Mouse (Mus musculus): ENCODE measurements around the gene Tmem252. TPM values are rescaled to one million over a fixed set of nuclear protein-coding genes. Genes with fewer than 3 reads are reported as not detected.

Tmem252 gene
- polyA plus RNA-seq, 1 experiment from 2014 or later: 0.87 TPM

DNA sequence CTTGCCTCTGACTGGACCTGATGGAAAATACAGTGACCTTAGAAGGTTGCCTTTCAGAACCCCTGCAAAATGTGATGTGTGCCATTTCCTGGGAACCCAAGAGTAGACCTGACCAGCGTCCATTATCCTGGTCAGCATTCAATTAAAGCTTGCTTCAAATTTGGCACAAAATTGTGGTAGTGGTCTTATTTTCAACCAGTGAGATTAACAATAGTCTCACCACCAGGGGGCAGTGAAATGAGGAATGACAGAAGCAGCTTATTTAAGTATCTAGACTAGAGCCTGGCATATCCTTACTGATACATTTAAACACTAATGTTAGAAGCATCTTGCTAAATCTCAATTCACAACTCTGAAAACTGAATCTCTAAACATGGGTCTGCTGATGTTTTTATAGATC lies 31.6 kb downstream of the Tmem252 start:
- H3K4me3 ChIP-seq: no peak overlapping the region
- H3K27ac ChIP-seq (replicated peaks): no peak overlapping the region
- H3K9ac ChIP-seq (replicated peaks): no peak overlapping the region
- H3K4me2 ChIP-seq (replicated peaks): no peak overlapping the region
- no peaks in the 10 kb centered on the region for H3K27me3 ChIP-seq
- H3K4me1 ChIP-seq: 0 out of 2 replicates have a peak, but pooled peaks cover 2% of the 10 kb centered on the region
- no peaks in the 10 kb centered on the region for H3K9me3 ChIP-seq
- no peak for ATAC-seq (replicated peaks)
- WGBS: 63% methylated on average over 1 of the region's 1 CpGs
- no peaks in the 10 kb centered on the region for H3K36me3 ChIP-seq

DNA sequence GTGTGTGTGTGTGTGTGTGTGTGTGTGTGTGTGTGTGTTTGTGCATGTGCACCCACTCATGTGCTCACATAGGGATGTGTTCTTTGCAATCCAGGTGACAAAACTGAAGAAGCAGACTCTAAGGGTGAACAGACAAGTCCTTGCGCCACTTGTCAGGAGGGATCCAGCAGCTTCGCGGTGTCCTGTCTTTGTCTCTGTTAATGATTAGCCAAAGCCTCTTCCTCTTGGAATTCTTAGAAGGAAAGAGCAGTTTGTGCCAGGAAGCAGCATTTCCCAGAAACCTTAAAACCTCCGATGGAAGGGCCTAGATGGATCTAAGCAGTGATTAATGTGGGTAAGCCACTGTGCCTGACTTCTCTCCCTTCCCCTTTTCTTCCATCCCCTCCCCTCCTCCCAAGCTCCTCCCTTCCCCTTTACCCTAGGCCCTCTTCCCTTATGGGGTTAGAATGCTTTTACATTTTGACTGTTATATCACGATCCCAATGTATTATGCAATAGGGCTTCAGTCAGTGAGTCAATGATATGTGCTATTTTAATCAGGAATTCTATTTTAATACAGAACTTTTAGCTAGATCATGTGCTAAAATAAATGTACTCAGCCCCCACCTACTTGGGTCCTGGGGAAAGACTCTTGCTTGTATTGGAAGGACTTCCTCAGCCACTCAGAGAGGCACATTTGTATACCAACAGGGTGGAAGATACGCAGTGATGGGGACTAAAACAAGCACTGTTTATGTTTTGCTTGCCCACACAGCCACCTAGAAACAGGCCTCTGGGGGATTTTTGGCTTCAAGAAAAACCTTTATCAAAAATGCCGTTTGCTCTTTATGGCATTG lies 33.5 kb downstream of the Tmem252 start:
- Histone ChIP-seq H3K9me3 (no peaks in the 10 kb centered on the region), H3K9ac (replicated peaks) (no peak overlapping the region), H3K4me3 (no peak overlapping the region), H3K27ac (replicated peaks) (no peak overlapping the region), H3K4me2 (replicated peaks) (no peak overlapping the region), H3K27me3 (no peaks in the 10 kb centered on the region), H3K4me1 (0 out of 2 replicates have a peak, but pooled peaks cover 2% of the 10 kb centered on the region), H3K36me3 (no peaks in the 10 kb centered on the region)
- 88% methylated on average over 7 of the region's 7 CpGs for WGBS
- ATAC-seq (replicated peaks): no peak

DNA sequence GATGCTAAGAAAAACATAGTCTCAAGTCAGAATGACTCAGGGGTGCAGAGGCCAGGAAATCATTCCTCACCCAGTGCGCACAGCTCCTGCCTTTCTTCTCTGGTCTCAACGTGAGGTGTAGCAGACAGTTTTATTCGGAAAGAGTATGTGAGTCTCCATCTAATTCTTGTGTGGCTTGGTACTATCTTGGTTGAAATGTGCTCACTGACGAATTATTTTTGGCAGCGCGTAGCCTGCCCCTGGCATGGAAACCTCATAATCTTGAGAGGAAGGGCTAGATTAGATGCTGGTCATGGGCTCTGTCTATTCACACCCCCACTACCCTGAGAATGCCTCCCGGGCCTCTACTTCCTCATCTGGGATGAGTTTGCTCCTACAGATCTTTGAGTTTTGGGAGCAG lies 34.2 kb downstream of the Tmem252 start:
- H3K9me3 ChIP-seq: no peaks in the 10 kb centered on the region
- H3K27ac ChIP-seq (replicated peaks): no peak overlapping the region
- no peak overlapping the region for H3K4me3 ChIP-seq
- no peaks in the 10 kb centered on the region for H3K27me3 ChIP-seq
- H3K9ac ChIP-seq (replicated peaks): no peak overlapping the region
- no peak overlapping the region for H3K4me2 ChIP-seq (replicated peaks)
- no peak for ATAC-seq (replicated peaks)
- 0 out of 2 replicates have a peak, but pooled peaks cover 2% of the 10 kb centered on the region for H3K4me1 ChIP-seq
- WGBS: 92% methylated on average over 7 of the region's 7 CpGs
- no peaks in the 10 kb centered on the region for H3K36me3 ChIP-seq

DNA sequence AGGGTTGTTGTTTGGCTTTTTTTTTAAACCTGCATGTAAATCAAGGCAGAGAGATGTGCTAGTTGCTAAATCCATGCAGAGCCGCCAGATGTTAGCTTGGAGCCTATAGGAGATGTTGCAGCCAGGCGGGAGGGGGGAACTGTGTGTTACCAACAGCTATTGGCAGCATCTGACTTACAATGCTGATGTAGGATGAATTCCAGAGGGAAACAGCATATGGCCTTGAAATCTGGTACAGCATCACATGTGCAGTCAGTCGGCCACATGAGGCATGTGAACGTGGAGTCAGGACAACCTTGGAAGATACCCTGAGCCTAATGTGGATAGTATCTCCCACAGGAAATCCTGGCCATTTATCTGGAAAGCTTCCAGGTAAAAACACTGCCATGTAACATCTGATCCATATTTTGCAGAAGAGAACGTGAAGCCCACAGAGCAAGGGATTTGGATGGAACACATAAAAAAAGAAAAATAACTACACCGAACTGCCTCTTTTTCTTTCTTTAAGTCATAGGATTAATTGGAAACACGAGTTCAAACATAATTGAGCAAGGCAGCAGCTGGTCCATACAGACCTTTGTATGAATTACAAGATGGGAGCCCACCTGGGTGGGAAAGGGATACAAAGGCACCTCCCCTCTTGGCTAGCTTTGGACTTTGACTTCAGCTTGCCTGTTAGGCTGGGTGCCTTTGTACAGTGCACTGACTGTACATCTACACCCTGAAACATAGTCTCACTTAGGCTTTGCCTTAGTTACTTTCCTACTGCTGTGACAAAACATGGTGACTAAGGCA lies 42.7 kb downstream of the Tmem252 start:
- Histone ChIP-seq H3K9ac (replicated peaks) (no peak overlapping the region), H3K4me3 (no peak overlapping the region), H3K27ac (replicated peaks) (no peak overlapping the region; the same call in 1 of the 2 replicates), H3K4me2 (replicated peaks) (no peak overlapping the region), H3K4me1 (no peaks in the 10 kb centered on the region), H3K27me3 (no peaks in the 10 kb centered on the region), H3K9me3 (no peaks in the 10 kb centered on the region), H3K36me3 (no peaks in the 10 kb centered on the region)
- 76% methylated on average over 7 of the region's 7 CpGs for WGBS
- ATAC-seq (replicated peaks): no peak

DNA sequence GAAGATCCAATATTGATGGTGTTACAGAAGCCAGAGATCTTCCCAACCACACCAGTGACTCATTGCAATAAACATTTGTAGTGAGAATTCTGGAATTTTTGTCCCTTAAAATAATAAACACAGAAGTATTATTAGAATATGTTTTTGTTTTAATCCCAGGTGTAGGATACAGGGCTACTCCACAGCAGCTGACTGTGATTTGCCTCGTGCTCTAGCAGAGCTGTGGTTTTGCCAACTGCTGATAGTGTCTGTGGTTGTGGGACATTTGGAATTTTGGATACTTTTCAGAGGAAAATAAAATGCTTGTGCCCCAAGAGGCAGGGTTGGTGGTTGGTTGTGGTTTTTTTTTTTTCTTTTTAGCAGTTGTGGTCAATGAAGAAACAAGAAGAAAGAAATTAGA lies 44.2 kb downstream of the Tmem252 start:
- Histone ChIP-seq H3K36me3 (no peaks in the 10 kb centered on the region), H3K9me3 (no peaks in the 10 kb centered on the region), H3K9ac (replicated peaks) (no peak overlapping the region), H3K4me3 (no peak overlapping the region), H3K27me3 (no peaks in the 10 kb centered on the region), H3K4me2 (replicated peaks) (no peak overlapping the region), H3K4me1 (no peaks in the 10 kb centered on the region), H3K27ac (replicated peaks) (no peak overlapping the region)
- WGBS: 85% methylated on average over 1 of the region's 1 CpGs
- ATAC-seq (replicated peaks): no peak

DNA sequence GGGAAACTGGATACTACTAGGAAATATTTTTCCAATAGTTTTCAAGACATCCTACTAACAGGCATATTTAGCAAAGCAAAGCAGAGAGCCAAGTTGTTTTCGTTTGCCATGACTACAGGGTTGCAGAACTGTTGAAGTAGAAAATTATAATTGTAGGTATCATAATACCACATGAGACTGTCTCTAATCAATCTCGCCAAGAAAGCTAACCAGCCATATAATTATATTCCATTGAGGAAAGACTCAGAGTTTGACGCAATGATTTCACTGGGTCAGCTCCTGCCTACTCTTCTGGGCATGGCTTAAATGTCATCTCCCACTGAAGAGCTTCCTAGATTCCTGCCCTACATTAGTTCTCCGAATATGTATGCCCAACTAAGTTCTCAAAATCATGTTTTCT lies 45.7 kb downstream of the Tmem252 start:
- WGBS: 62% methylated on average over 4 of the region's 4 CpGs
- H3K27me3 ChIP-seq: no peaks in the 10 kb centered on the region
- H3K4me1 ChIP-seq: no peaks in the 10 kb centered on the region

DNA sequence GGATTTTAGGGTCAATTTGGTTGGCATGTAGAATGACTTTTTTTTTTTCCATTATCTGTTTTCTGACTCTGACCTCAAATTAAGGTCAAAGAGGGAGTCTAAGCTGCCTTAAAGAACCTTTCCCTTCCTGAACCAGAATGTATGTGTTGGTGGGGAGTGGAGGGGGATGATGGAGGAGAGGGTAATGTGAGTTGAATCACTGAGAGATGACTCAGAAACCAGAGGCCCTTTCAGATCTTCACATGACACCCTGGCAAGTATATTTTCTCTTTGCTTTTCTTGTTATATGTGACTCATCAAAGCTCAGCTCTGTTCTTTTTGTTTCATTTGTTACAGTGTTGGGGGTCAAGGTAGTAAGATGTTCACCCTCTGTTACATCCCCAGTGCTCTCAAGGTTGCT lies 46.6 kb downstream of the Tmem252 start:
- H3K9ac ChIP-seq (replicated peaks): no peak overlapping the region
- H3K9me3 ChIP-seq: no peaks in the 10 kb centered on the region

More for the DNA sequence above, 45.7 kb downstream of the Tmem252 start:
- Histone ChIP-seq H3K27ac (replicated peaks) (no peak overlapping the region), H3K4me3 (no peak overlapping the region), H3K9ac (replicated peaks) (no peak overlapping the region), H3K9me3 (no peaks in the 10 kb centered on the region), H3K36me3 (no peaks in the 10 kb centered on the region), H3K4me2 (replicated peaks) (no peak overlapping the region)
- no peak for ATAC-seq (replicated peaks)

DNA sequence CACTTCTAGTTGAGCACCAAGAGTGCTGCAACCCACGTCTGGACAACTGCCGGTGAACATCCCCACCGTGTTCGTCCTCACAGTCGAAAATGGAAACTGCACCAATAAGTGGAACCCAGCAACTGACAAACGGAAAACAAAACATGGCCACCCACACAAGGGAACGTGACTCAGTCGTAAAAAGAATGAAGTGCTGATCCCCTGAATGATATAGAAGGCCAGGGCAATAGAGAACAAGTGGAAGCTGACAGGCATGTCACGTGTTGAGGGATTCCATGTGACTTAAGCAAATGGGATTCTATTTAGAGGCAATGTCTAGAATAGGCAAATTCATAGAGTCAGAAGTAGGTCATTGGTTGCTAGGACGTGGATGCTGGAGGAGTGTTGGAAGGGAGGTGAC lies 50.6 kb downstream of the Tmem252 start:
- H3K9me3 ChIP-seq: no peaks in the 10 kb centered on the region
- no peaks in the 10 kb centered on the region for H3K4me1 ChIP-seq
- WGBS: 85% methylated on average over 10 of the region's 10 CpGs
- H3K4me3 ChIP-seq: no peak overlapping the region
- H3K4me2 ChIP-seq (replicated peaks): no peak overlapping the region
- no peaks in the 10 kb centered on the region for H3K36me3 ChIP-seq
- no peak for ATAC-seq (replicated peaks)
- H3K27me3 ChIP-seq: no peaks in the 10 kb centered on the region
- no peak overlapping the region for H3K9ac ChIP-seq (replicated peaks)
- no peak overlapping the region for H3K27ac ChIP-seq (replicated peaks)

More for the DNA sequence above, 46.6 kb downstream of the Tmem252 start:
- no peak overlapping the region for H3K4me2 ChIP-seq (replicated peaks)
- no peaks in the 10 kb centered on the region for H3K4me1 ChIP-seq
- H3K4me3 ChIP-seq: no peak overlapping the region
- H3K36me3 ChIP-seq: no peaks in the 10 kb centered on the region
- ATAC-seq (replicated peaks): no peak
- H3K27ac ChIP-seq (replicated peaks): no peak overlapping the region
- H3K27me3 ChIP-seq: no peaks in the 10 kb centered on the region

DNA sequence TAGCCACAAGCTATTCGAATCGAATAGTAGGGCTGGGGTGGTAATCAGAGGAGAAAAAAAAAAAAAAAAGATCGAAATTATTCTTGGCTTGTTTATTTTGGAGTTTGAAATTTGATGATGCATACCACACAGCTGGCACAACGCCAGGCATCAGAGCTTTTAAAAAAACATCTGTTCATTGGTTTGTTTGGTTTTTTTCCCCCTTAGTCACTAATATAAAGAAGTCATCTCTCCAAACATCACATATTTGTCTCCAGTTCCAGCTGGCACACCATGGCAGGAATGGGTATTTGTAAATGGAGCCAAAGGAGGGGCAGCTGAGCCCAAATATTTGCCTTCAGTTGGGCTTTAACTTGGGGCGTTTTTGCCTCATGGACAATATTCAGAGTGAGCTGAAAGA lies 56.9 kb downstream of the Tmem252 start:
- Histone ChIP-seq H3K27ac (replicated peaks) (no peak overlapping the region), H3K4me1 (peaks cover 3% of the 10 kb centered on the region), H3K27me3 (no peaks in the 10 kb centered on the region), H3K4me3 (no peak overlapping the region), H3K9me3 (no peaks in the 10 kb centered on the region), H3K9ac (replicated peaks) (no peak overlapping the region), H3K36me3 (no peaks in the 10 kb centered on the region), H3K4me2 (replicated peaks) (no peak overlapping the region)
- WGBS: 62% methylated on average over 5 of the region's 5 CpGs
- no peak for ATAC-seq (replicated peaks)

Other genes starting within 250 kb of the Tmem252 start
- gene Fam122a, start 196.7 kb upstream of the Tmem252 start, polyA plus RNA-seq (2015; fragmentation: Nextera tagmentation; extraction: Ambion mirVana): 57.7 and 59.6 TPM in 2 replicates
- gene Pip5k1b, start 118.1 kb upstream of the Tmem252 start, polyA plus RNA-seq (2015; fragmentation: Nextera tagmentation; extraction: Ambion mirVana): 1.5 and 1.7 TPM in 2 replicates
- gene Pgm5, start 187.8 kb downstream of the Tmem252 start, polyA plus RNA-seq (2015; fragmentation: Nextera tagmentation; extraction: Ambion mirVana): 0.20 and 0.32 TPM in 2 replicates
- gene Gm10053, start 201.7 kb downstream of the Tmem252 start, polyA plus RNA-seq (2015; fragmentation: Nextera tagmentation; extraction: Ambion mirVana): 212 and 213 TPM in 2 replicates
- not detected in 2 replicates for gene Foxd4, start 227.2 kb downstream of the Tmem252 start, polyA plus RNA-seq (2015; fragmentation: Nextera tagmentation; extraction: Ambion mirVana)